Mouse (Mus musculus): Measurements from ENCODE around the gene Sorbs1.

Sorbs1 gene

GRCm38 (mm10) chr19:40253768-40254167 lies 259.8 kb downstream of the Sorbs1 start:
- DNase-seq: no peak

- no peak for DNase-seq
Observed at GRCm38 (mm10) chr19:40251115-40251514, 262.5 kb downstream of the Sorbs1 start.

GRCm38 (mm10) chr19:40249352-40249751 lies 264.2 kb downstream of the Sorbs1 start:
- no peak for DNase-seq

- no peak for DNase-seq
Observed at GRCm38 (mm10) chr19:40248476-40248875, 265.1 kb downstream of the Sorbs1 start.

- DNase-seq: no peak
Observed at GRCm38 (mm10) chr19:40247268-40247666, 266.3 kb downstream of the Sorbs1 start.

- DNase-seq: no peak
Observed at GRCm38 (mm10) chr19:40246646-40247267, 266.8 kb downstream of the Sorbs1 start.

All from thymus, postnatal 14 days (tissue).